Mouse (Mus musculus): ENCODE data around the gene Slc27a5. TPM values are rescaled to one million over a fixed set of nuclear protein-coding genes. Genes with fewer than 3 reads are reported as not detected.

Gene Slc27a5
- polyA plus RNA-seq, 1 experiment from 2014 or later, result 1.1 TPM

DNA sequence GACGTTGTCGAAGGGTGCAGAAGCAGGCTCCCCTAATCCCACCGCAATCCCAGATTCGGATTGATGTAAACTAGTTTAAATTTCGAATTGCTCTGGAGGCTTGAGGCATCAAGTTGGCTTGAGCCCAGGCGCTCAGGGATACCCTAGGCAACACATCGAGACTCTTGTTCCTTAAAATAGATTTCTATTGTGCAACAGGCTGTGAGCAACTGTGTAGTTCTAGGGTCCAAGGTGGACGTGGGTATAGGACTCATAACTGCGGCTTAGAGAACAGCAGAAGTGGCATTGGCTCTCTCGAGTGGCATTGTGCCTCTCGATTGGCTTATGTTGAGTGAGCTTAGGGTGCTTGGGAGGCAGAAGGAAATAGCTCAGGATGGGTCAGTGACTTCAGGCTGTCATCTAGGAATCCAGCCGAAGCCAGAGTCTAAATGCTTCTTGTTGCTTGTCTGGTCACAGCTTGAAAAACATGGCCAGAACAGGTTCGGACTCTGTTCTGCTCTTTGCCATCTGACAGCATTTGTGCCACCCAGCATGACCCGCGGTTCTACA, 40.7 kb upstream of the Slc27a5 start:
- peak; percentile 43 for DNase-seq (ENCODE audit: low spot score)
- Histone ChIP-seq H3K4me1 (replicated peaks; ENCODE audit: control insufficient read depth, insufficient read depth, low read length) (peaks cover 31% of the 10 kb centered on the region), H3K9ac (ENCODE audit: low read depth, low read length) (peak overlapping the region; percentile 99), H3K4me3 (ENCODE audit: low read depth, low read length) (peak overlapping the region; percentile 85), H3K4me2 (peak overlapping the region; percentile 94), H3K27ac (ENCODE audit: low read depth, low read length) (peak overlapping the region; percentile 98), H3K9me3 (ENCODE audit: control insufficient read depth, low read length) (peaks cover 3% of the 10 kb centered on the region; the same call in 1 of the 2 replicates), H3K27me3 (replicated peaks; ENCODE audit: control insufficient read depth, insufficient read depth, low read length) (peaks cover 20% of the 10 kb centered on the region), H3K36me3 (ENCODE audit: control insufficient read depth, insufficient read depth, low read length) (peaks cover 12% of the 10 kb centered on the region)
- 16% methylated on average over 15 of the region's 15 CpGs for WGBS
- no peak for ATAC-seq (replicated peaks; ENCODE audit: low FRiP score)

DNA sequence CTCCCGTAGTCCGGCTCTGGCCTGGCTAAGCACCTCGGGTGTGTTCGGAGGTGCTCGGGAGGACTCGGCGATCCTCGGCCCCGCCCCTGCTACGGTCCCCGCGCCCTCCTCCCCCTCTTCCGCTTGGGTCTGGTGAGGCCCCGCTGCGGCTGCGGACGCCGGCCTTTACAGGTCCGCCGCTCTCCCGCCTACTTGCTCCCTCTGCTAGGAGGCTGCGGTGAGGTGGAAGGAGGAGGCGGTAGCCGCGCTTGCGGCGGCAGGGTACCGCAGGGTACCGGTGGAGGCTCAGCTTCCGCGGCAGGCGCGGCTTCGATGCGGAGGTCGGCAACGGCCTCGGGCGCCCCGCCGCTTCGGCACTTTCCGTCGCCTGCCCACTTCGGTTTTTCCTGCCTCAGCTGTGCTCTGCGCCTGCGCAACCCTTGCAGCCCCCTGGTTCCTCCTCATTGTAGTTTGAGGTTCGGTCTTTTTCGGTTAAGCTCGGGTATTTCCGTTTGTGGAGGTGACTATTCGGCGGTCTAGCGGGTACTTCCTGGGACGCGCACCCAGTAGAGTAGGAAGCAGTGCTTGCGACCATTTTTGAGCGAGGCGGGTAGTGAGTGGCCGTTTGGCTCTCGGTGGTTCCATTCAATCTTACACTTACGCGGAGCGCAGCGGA, 40.0 kb upstream of the Slc27a5 start, which contains the start of gene Ube2m:
Ube2m (minus strand) TSS at position 375 of the 655 bp plus-strand sequence.
- Histone ChIP-seq H3K4me3 (ENCODE audit: low read depth, low read length) (peak within 1 kb of the TSS; percentile 85), H3K4me2 (peak within 1 kb of the TSS; percentile 94), H3K36me3 (ENCODE audit: control insufficient read depth, insufficient read depth, low read length) (peaks cover 12% of the 10 kb centered on the region), H3K27me3 (replicated peaks; ENCODE audit: control insufficient read depth, insufficient read depth, low read length) (peaks cover 14% of the 10 kb centered on the region), H3K27ac (ENCODE audit: low read depth, low read length) (peak within 1 kb of the TSS; percentile 98), H3K9ac (ENCODE audit: low read depth, low read length) (peak within 1 kb of the TSS; percentile 99), H3K4me1 (replicated peaks; ENCODE audit: control insufficient read depth, insufficient read depth, low read length) (peaks cover 26% of the 10 kb centered on the region), H3K9me3 (ENCODE audit: control insufficient read depth, low read length) (peaks cover under 1% of the 10 kb centered on the region; the same call in 1 of the 2 replicates)
- DNase-seq (ENCODE audit: low spot score) (peak; percentile 98), ATAC-seq (replicated peaks; ENCODE audit: low FRiP score) (peak; percentile 86)
- under 1% methylated on average over 65 of the region's 65 CpGs for WGBS

- WGBS, result 0% methylated on average over 32 of the region's 33 CpGs
- ATAC-seq (replicated peaks; ENCODE audit: low FRiP score) (no peak), DNase-seq (ENCODE audit: low spot score) (no peak)
- Histone ChIP-seq H3K4me3 (ENCODE audit: low read depth, low read length) (peak overlapping the region; percentile 85), H3K36me3 (ENCODE audit: control insufficient read depth, insufficient read depth, low read length) (peaks cover 13% of the 10 kb centered on the region), H3K4me2 (peak overlapping the region; percentile 81), H3K27ac (ENCODE audit: low read depth, low read length) (peak overlapping the region; percentile 98), H3K9ac (ENCODE audit: low read depth, low read length) (peak overlapping the region; percentile 99), H3K27me3 (replicated peaks; ENCODE audit: control insufficient read depth, insufficient read depth, low read length) (peaks cover 7% of the 10 kb centered on the region), H3K9me3 (ENCODE audit: control insufficient read depth, low read length) (no peaks in the 10 kb centered on the region), H3K4me1 (replicated peaks; ENCODE audit: control insufficient read depth, insufficient read depth, low read length) (peaks cover 26% of the 10 kb centered on the region)
Observed at GRCm38 (mm10) chr7:13037366-13037765, 39.4 kb upstream of the Slc27a5 start.

DNA sequence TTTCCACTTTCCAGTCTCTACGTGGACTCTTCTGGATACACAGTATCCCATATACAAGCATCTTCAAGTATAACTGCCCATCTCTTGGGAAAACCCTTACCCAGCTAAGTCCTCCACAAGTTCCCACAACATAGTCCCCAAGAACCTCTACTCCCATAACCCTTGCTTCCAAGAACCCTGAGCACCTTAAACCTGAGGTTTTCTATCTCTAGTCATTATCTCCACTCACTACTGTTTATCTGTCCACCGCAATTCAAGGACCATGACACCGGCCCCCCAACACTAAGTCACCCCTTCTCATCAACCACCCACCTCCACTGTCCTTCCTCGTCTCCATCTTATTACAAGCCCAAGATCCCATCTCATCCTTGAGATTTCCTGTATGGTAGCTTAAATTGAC, 38.8 kb upstream of the Slc27a5 start:
- peak overlapping the region; percentile 81 for H3K4me2 ChIP-seq
- H3K27ac ChIP-seq (ENCODE audit: low read depth, low read length), result peak overlapping the region; percentile 98
- DNase-seq (ENCODE audit: low spot score) (no peak), ATAC-seq (replicated peaks; ENCODE audit: low FRiP score) (no peak)
- H3K27me3 ChIP-seq (replicated peaks; ENCODE audit: control insufficient read depth, insufficient read depth, low read length), result 0 out of 2 replicates have a peak, but pooled peaks cover 2% of the 10 kb centered on the region
- 28% methylated on average over 4 of the region's 4 CpGs for WGBS
- peak overlapping the region; percentile 99 for H3K9ac ChIP-seq (ENCODE audit: low read depth, low read length)
- peak overlapping the region; percentile 85 for H3K4me3 ChIP-seq (ENCODE audit: low read depth, low read length)
- H3K36me3 ChIP-seq (ENCODE audit: control insufficient read depth, insufficient read depth, low read length), result peaks cover 19% of the 10 kb centered on the region
- peaks cover 26% of the 10 kb centered on the region for H3K4me1 ChIP-seq (replicated peaks; ENCODE audit: control insufficient read depth, insufficient read depth, low read length)
- H3K9me3 ChIP-seq (ENCODE audit: control insufficient read depth, low read length), result no peaks in the 10 kb centered on the region

GRCm38 (mm10) chr7:13035211-13035855, 37.3 kb upstream of the Slc27a5 start:
- Histone ChIP-seq H3K27me3 (replicated peaks; ENCODE audit: control insufficient read depth, insufficient read depth, low read length) (no peaks in the 10 kb centered on the region), H3K4me3 (ENCODE audit: low read depth, low read length) (peak overlapping the region; percentile 85), H3K4me1 (replicated peaks; ENCODE audit: control insufficient read depth, insufficient read depth, low read length) (peaks cover 26% of the 10 kb centered on the region), H3K9me3 (ENCODE audit: control insufficient read depth, low read length) (no peaks in the 10 kb centered on the region), H3K27ac (ENCODE audit: low read depth, low read length) (peak overlapping the region; percentile 94), H3K9ac (ENCODE audit: low read depth, low read length) (peak overlapping the region; percentile 99), H3K4me2 (peak overlapping the region; percentile 88), H3K36me3 (ENCODE audit: control insufficient read depth, insufficient read depth, low read length) (peaks cover 32% of the 10 kb centered on the region)
- 83% methylated on average over 17 of the region's 17 CpGs for WGBS
- DNase-seq (ENCODE audit: low spot score), result no peak
- ATAC-seq (replicated peaks; ENCODE audit: low FRiP score), result no peak

DNA sequence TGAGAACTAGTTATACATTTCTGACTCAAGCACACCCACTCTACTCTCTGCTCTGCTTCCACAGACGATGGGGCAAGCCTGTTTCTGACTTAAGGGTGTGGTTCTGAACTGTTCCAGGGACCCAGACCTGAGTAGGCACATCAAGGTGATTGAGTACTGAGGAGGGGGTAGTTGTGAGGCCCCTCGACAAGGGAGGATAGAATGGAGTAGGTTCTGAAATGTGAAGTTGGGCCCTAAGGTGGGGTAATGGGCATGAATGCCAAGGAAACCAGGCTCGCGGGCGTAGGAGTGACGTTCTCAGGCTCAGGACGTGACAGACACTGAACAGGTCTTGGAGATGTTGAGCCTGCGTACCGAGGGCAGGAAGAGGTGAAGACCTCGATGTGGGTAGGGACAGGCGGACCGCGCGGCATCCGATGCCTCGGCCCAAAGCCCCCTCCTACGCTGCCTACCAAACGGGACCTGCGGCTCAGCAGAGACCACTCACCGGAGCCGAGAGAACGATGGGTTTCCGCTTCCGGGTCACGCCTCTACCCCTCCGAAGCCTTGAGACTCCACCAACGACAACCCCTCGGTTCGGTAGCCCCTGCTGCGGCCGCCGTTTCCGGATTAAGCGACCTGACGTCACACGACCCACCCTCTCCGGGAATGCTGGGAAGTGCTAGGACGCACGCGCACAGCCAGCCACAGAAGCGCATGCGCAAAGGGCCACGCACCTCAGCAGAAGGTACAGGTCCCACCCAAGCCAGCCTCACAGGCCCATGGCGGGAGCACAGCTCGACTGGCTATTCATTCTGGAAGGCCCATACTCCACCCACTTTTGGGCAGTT, 36.4 kb upstream of the Slc27a5 start, which contains the start of gene Chmp2a:
Chmp2a (minus strand) TSS at position 660 of the 830 bp plus-strand sequence.
- Histone ChIP-seq H3K27ac (ENCODE audit: low read depth, low read length) (peak within 1 kb of the TSS; percentile 94), H3K27me3 (replicated peaks; ENCODE audit: control insufficient read depth, insufficient read depth, low read length) (no peaks in the 10 kb centered on the region), H3K9ac (ENCODE audit: low read depth, low read length) (peak within 1 kb of the TSS; percentile 99), H3K4me3 (ENCODE audit: low read depth, low read length) (peak within 1 kb of the TSS; percentile 85), H3K4me1 (replicated peaks; ENCODE audit: control insufficient read depth, insufficient read depth, low read length) (peaks cover 25% of the 10 kb centered on the region), H3K9me3 (ENCODE audit: control insufficient read depth, low read length) (no peaks in the 10 kb centered on the region), H3K36me3 (ENCODE audit: control insufficient read depth, insufficient read depth, low read length) (peaks cover 41% of the 10 kb centered on the region), H3K4me2 (peak within 1 kb of the TSS; percentile 88)
- ATAC-seq (replicated peaks; ENCODE audit: low FRiP score), result peak; percentile 80
- DNase-seq (ENCODE audit: low spot score), result peak; percentile 97
- WGBS, result under 1% methylated on average over 45 of the region's 45 CpGs

DNA sequence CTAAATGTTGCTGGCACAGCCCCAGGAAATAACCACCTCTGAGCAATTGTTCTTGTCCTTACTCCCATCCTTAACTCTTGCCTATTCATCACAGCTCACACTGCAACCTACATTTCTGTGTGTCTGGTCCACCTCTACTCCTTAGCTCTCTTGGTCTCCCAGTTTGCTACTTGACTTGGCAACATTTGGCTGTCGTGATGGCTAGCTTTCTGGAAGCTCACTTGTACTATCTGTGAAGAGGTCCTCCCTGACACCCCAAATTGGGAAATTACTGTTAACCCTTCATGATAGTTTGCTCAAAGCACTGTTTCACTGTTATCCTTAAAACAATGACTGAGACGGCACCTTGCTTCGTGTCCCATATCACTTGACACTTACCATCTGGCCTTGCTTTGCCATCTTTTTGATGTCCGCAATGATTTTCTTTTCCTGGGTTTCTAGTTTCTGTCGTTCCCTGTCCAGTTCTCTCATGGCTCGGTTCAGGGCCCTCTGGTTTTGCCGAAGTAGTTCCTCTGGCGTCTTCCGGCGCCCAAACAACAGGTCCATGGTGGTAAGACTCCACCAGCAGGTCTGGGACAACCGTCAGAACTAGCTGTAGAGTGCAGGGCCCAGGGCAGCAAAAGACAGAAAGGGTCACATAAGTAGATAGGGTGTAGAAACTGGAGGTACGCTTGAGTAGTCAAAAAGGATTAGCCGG, 35.6 kb upstream of the Slc27a5 start:
- no peaks in the 10 kb centered on the region for H3K27me3 ChIP-seq (replicated peaks; ENCODE audit: control insufficient read depth, insufficient read depth, low read length)
- H3K9ac ChIP-seq (ENCODE audit: low read depth, low read length), result peak overlapping the region; percentile 90
- WGBS, result 44% methylated on average over 13 of the region's 13 CpGs
- H3K27ac ChIP-seq (ENCODE audit: low read depth, low read length), result peak overlapping the region; percentile 94
- peak overlapping the region; percentile 88 for H3K4me2 ChIP-seq
- DNase-seq (ENCODE audit: low spot score) (no peak), ATAC-seq (replicated peaks; ENCODE audit: low FRiP score) (no peak)
- H3K9me3 ChIP-seq (ENCODE audit: control insufficient read depth, low read length), result no peaks in the 10 kb centered on the region
- H3K4me3 ChIP-seq (ENCODE audit: low read depth, low read length), result peak overlapping the region; percentile 75
- H3K36me3 ChIP-seq (ENCODE audit: control insufficient read depth, insufficient read depth, low read length), result peaks cover 49% of the 10 kb centered on the region
- H3K4me1 ChIP-seq (replicated peaks; ENCODE audit: control insufficient read depth, insufficient read depth, low read length), result peaks cover 17% of the 10 kb centered on the region

DNA sequence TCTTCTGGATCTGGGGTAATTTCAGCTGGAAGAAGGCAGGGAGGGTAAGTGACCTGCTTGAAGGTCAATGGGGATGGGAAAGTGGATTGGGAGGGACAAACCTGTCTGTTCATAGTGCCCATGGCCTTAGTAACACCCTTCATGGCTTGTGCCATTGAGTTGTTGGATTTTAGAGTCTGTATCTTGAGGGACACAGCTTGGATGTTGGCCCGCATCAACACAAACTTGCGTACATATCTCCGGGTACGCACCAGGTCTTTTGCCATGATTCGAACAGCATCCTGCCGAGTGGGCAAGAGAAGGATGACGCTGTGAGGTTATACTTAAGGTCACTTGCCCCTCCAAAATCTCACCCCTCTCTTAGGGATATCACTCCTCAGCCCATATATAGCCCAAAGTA, 34.5 kb upstream of the Slc27a5 start:
- Histone ChIP-seq H3K27me3 (replicated peaks; ENCODE audit: control insufficient read depth, insufficient read depth, low read length) (no peaks in the 10 kb centered on the region), H3K36me3 (ENCODE audit: control insufficient read depth, insufficient read depth, low read length) (peaks cover 60% of the 10 kb centered on the region), H3K4me1 (replicated peaks; ENCODE audit: control insufficient read depth, insufficient read depth, low read length) (peaks cover 17% of the 10 kb centered on the region), H3K9ac (ENCODE audit: low read depth, low read length) (no peak overlapping the region), H3K9me3 (ENCODE audit: control insufficient read depth, low read length) (no peaks in the 10 kb centered on the region), H3K27ac (ENCODE audit: low read depth, low read length) (no peak overlapping the region), H3K4me2 (no peak overlapping the region), H3K4me3 (ENCODE audit: low read depth, low read length) (no peak overlapping the region)
- WGBS, result 92% methylated on average over 7 of the region's 7 CpGs
- no peak for ATAC-seq (replicated peaks; ENCODE audit: low FRiP score)
- no peak for DNase-seq (ENCODE audit: low spot score)

Data from liver, embryonic 11.5 days (tissue).